Mouse (Mus musculus) embryonic facial prominence, embryonic 13.5 days (tissue): ENCODE measurements at regions not wholly inside any gene's neighbourhood (a gene's known extent, or its start where the extent isn't known, plus 50 kb on each side); places are given as distances from the start of the nearest gene placed in this dataset.

ENCODE experiments used
- ATAC-seq: fragments of 200-750 bp; cut with Nextera tagmentation; 2 replicates; pipeline ENCODE4 v1.8.0; 2017; ENCODE audit warnings: low read depth; ENCODE audit not compliant: insufficient number of reproducible peaks, insufficient read depth, low FRiP score, low TSS enrichment
- H3K27ac ChIP-seq: fragments of 300-500 bp; sonication (generic); 2 replicates; pipeline ENCODE4 v1.5.1; 2015; ENCODE audit warnings: moderate library complexity, mild to moderate bottlenecking, inconsistent platforms
- H3K27me3 ChIP-seq: fragments of 300-500 bp; sonication (generic); 2 replicates; pipeline ENCODE4 v1.6.1; 2015; ENCODE audit warnings: mild to moderate bottlenecking, inconsistent platforms
- H3K36me3 ChIP-seq: fragments of 300-500 bp; sonication (generic); 2 replicates; pipeline ENCODE4 v1.6.1; 2015; ENCODE audit warnings: mild to moderate bottlenecking, inconsistent platforms
- H3K4me1 ChIP-seq: fragments of 300-500 bp; sonication (generic); 2 replicates; pipeline ENCODE4 v1.6.1; 2015; ENCODE audit warnings: inconsistent platforms
- H3K4me2 ChIP-seq: fragments of 300-500 bp; sonication (generic); 2 replicates; pipeline ENCODE4 v1.6.1; 2015; ENCODE audit warnings: moderate library complexity, mild to moderate bottlenecking, inconsistent platforms
- H3K4me3 ChIP-seq: fragments of 300-500 bp; sonication (generic); 2 replicates; pipeline ENCODE4 v1.5.1; 2015; ENCODE audit warnings: mild to moderate bottlenecking, inconsistent platforms
- H3K9ac ChIP-seq: fragments of 300-500 bp; sonication (generic); 2 replicates; pipeline ENCODE4 v1.6.1; 2015; ENCODE audit warnings: mild to moderate bottlenecking, inconsistent platforms
- H3K9me3 ChIP-seq: fragments of 300-500 bp; sonication (generic); 2 replicates; pipeline ENCODE4 v1.6.1; 2016; ENCODE audit warnings: inconsistent platforms
- WGBS: fragments of 180-500 bp; shearing (Covaris S2); methylation state at CpG from one replicate; pipeline ENCODE4 v1.1.7; 2015; ENCODE audit warnings: mixed read lengths; 5-methylcytosine and 5-hydroxymethylcytosine counted together

DNA sequence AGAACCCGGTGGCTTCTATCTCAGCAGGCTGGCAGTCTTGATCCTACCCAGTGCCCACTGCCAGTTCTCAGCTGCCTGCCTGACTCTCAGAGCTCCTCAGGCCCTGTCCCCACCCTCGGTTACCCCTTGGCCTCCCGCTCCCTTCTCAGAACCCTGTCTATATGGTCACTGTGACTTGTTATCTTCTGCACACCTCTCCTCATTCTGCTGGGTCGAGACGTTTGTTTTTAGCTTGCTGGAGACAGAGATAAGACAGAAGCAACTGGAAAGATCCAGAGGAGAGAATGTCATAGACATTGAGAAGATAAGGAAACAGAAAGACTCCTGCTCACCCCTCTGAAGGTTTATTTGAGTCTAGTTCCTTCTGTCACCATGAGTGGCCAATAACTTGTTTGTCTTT is 53.8 kb upstream of the Phc1 start:
- Histone ChIP-seq H3K9ac (no peak overlapping the region), H3K4me1 (0 out of 2 replicates have a peak, but pooled peaks cover 4% of the 10 kb centered on the region), H3K9me3 (peaks cover 4% of the 10 kb centered on the region; the same call in 1 of the 2 replicates), H3K4me2 (no peak overlapping the region), H3K27ac (no peak overlapping the region), H3K4me3 (no peak overlapping the region), H3K27me3 (no peaks in the 10 kb centered on the region), H3K36me3 (no peaks in the 10 kb centered on the region)
- ATAC-seq = no peak
- 83% methylated on average over 5 of the region's 5 CpGs for WGBS

DNA sequence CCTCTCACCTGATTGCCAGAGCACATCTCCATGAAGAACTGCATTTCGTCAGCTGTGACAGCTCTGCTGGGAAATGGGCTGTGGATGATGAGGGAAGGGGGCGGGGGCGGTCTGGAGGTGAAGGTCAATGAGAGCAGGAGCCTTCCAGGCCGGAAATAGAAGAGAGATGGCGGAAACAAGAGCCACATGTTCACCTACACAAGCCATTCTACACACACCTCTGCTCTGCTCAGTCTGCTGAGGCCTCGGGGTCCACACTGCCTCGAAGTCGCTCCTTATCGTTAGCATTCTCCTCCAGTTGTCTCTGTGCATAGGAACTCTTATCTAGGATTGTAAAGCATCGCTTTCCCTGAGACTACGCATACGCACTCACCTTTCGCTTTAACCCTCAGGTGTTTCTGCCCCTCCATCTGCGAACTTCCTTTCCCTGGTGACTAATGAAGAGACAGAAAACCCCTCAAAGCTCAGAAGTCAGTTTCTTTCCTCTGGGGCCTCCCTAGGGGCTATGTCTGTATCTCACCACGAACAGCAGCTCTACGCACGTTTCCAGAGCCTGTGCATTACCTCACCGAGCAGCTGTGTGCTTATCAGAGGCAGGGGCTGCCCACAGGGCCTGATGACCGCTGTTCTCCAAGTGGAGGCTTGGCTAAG is 53.0 kb upstream of the Phc1 start:
- Histone ChIP-seq H3K36me3 (no peaks in the 10 kb centered on the region), H3K4me1 (0 out of 2 replicates have a peak, but pooled peaks cover 4% of the 10 kb centered on the region), H3K27me3 (no peaks in the 10 kb centered on the region), H3K4me3 (no peak overlapping the region), H3K27ac (no peak overlapping the region), H3K9me3 (peaks cover 4% of the 10 kb centered on the region; the same call in 1 of the 2 replicates), H3K9ac (no peak overlapping the region), H3K4me2 (no peak overlapping the region)
- WGBS = 65% methylated on average over 19 of the region's 19 CpGs
- ATAC-seq = peak; percentile 23; the same call in 1 of the 2 replicates

- Histone ChIP-seq H3K36me3 (no peaks in the 10 kb centered on the region), H3K9me3 (peaks cover 4% of the 10 kb centered on the region; the same call in 1 of the 2 replicates), H3K4me3 (no peak overlapping the region; the same call in 1 of the 2 replicates), H3K4me1 (0 out of 2 replicates have a peak, but pooled peaks cover 4% of the 10 kb centered on the region), H3K9ac (peak overlapping the region; percentile 21; the same call in 1 of the 2 replicates), H3K27ac (no peak overlapping the region), H3K4me2 (peak overlapping the region; percentile 41), H3K27me3 (no peaks in the 10 kb centered on the region)
- 34% methylated on average over 29 of the region's 29 CpGs for WGBS
- ATAC-seq = 0 out of 2 replicates have a peak, but pooled peaks have one; percentile 53
These were observed 51.6 kb upstream of the Phc1 start for GRCm38 (mm10) chr6:122391725-122392667.

GRCm38 (mm10) chr6:122391126-122391525 is 50.8 kb upstream of the Phc1 start:
- H3K4me3 ChIP-seq = no peak overlapping the region
- no peak overlapping the region for H3K4me2 ChIP-seq
- WGBS = 61% methylated on average over 10 of the region's 10 CpGs
- no peaks in the 10 kb centered on the region for H3K36me3 ChIP-seq
- H3K9me3 ChIP-seq = peaks cover 4% of the 10 kb centered on the region; the same call in 1 of the 2 replicates
- no peak overlapping the region for H3K9ac ChIP-seq
- ATAC-seq = no peak
- H3K4me1 ChIP-seq = 0 out of 2 replicates have a peak, but pooled peaks cover 4% of the 10 kb centered on the region
- H3K27me3 ChIP-seq = no peaks in the 10 kb centered on the region
- no peak overlapping the region for H3K27ac ChIP-seq

DNA sequence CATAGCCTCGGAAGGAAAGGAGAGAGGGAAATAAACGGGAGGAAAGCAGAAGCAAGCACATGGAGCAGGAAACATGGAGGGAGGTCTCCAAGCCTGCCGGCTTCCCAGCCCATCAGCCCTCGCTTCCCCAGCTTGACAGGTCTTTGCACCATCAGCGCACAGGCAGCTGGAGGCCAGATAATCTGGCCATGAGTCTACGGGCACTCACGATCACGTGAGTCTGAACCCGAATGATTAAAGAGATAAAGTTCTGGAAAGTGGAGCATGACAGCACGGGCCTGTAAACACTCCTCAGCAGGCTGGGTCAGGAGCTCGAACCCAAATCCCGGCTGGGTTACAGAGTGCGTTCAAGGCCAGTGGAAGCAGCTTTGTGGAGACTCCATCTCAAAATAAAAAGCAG is 50.4 kb upstream of the Phc1 start:
- H3K27me3 ChIP-seq = no peaks in the 10 kb centered on the region
- peaks cover 3% of the 10 kb centered on the region; the same call in 1 of the 2 replicates for H3K9me3 ChIP-seq
- 0 out of 2 replicates have a peak, but pooled peaks cover 7% of the 10 kb centered on the region for H3K4me1 ChIP-seq
- H3K9ac ChIP-seq = no peak overlapping the region
- ATAC-seq = no peak
- no peak overlapping the region for H3K4me2 ChIP-seq
- no peak overlapping the region for H3K4me3 ChIP-seq
- 77% methylated on average over 13 of the region's 13 CpGs for WGBS
- H3K27ac ChIP-seq = no peak overlapping the region
- H3K36me3 ChIP-seq = no peaks in the 10 kb centered on the region
